Mouse (Mus musculus) spleen, postnatal 36 days (tissue): ENCODE measurements around the gene Ash1l.

Source experiments
- DNase-seq, 2 experiments: peaks; one replicate each; pipeline ENCODE4 v3.0.0; 2022; ENCODE audit warnings: low spot score in 2 of 2, mixed read lengths in 1 of 2

Gene Ash1l

DNA sequence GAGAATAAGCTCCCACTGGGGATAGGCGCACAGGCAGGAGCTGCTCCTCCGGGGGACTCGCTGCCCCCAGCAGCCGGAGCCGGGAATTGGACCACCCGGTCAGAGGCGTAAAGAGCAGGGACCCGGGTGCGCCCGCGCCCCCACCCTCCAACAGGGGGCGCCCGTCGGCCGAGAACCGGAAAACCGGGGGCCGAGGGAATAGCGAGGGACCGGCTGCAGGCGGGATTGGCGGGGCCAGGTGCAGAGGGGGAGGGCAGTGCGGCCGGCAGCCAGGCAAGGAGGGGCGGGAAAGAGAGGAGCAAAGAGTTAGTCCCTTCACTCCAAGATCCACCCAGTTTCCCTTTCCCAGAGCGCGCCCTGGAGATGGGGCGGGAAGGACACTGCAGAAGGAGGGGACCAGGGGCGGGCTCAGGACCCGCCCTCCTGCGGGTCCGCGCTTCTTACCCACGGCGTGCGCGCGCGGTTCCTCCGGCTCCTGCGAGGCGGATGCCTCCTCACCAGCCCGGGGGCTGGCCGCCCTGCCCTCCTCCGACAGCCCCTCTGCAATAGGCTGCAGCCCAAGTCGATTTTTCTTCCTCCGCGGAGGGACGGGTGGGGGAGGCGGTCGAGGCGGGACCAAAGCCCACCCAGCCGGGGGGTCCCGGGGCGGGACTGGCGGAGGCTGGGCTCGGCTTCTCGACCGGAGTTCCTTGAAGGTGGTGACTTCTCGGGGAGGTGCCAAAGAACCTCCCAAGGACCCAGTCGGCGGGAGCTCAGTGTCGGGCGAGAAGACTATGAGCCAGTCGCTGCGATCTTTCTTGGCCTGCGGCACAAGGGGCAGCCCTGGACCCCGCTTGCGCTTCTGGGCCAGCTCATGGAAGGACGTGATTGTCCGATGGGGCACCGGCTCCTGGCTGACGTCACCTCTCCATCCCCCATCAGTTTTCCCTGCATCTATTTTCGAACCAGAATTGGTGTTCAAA lies 140.6 kb downstream of the Ash1l start:
- peak; percentile 66 to 68 for DNase-seq

DNA sequence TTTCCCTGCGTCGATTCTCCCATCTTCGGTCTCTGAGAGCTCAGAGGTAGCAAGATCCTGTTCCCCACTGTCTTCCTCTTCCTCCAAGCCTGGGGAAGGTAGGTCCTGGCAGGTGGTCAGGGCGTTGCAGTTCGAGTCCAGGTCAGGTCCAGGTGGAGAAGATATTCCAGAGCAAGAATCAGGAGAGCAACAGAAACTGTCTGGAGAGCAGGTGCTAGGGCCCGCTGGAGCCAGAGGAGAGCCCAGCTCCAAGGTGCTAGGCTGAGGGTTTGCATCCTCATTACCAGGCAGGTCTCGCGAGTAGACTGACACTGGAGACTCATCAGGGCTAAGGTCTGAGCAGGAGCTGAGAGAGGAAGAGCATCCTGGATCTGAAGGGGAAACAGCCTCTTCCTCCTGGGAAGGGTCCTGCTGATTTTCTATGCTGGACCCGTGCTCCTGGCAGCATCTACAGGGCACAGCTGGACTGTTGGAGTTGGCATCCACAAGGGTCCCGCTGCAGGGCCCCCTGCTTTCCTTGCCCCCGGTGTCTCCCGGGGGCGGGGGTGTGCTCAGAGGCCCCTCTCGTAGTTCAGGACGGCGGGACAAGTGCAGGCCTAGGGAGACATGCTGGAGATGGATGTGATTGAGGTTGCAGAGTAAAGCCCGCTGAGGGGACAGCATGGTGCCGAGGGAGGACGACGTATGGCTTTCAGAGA lies 141.5 kb downstream of the Ash1l start:
- DNase-seq = no peak

DNA sequence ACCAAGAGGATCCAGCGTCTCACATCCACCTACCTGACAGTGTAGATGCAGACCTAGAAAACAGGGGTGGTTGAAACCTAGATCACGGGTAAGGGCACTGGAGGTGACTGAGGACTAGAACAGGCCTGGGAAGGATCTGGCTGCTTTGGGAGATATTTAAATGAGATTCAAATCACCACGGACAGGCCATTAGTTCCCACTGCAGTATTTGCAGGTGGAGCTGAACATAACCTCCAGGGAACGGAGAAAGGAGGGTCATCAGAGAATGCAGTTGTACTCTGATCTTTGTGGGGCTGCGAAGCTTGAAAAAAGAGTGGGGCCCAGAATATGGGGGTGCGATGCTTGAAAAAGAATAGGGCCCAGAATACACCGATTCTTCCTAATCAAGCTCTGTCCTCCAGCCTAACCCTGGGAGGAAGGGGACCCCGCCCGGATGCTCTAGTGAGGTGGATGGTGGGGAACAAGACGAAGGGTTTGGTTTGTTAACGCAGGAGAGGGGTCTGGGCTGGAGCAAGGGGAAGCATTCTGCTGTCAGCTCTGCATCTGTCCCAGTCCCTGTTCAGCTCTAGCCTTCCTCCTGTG lies 142.2 kb downstream of the Ash1l start:
- no peak for DNase-seq

DNA sequence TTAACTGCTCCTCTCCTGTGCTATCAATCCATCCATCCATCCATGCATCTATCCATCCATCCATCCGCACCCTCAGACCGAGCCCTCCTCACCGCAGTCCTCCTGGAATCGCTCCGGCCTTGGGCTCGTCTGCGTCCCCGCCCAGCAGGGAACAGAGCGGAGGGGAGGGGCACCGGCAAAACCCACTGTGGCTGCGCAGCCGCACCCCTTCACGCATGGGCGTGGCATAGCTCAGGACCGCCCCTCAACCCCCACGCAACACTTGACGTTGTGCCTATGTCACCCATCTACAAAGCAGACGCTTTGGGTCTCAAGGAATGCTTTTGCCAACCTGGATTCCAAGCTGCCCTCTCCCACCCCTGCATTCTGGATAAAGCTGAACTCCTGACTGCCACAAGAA lies 142.8 kb downstream of the Ash1l start, which contains the start of gene Rusc1:
Rusc1 (minus strand) TSS at position 137 of the 400 bp plus-strand sequence.
- peak; percentile 66 to 69 for DNase-seq

DNA sequence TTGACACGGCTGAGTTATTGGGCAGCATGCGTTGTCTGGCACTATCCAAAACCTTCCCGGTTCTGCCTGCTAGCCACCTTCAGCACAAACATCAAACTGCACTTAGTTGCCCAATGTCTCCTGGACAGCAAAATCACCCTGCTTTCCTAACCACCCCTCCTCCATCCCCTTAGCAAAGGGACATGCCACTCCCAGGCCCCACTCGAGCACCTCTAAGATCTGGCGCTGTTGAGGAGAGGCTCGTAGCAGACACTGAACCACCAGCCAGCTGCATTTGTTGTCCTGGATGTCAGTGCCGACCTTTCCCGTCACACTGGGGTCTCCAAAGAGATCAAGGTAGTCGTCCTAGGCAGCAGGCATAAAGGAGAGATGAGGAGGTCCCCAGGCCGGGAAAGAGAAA lies 143.6 kb downstream of the Ash1l start:
- no peak for DNase-seq

DNA sequence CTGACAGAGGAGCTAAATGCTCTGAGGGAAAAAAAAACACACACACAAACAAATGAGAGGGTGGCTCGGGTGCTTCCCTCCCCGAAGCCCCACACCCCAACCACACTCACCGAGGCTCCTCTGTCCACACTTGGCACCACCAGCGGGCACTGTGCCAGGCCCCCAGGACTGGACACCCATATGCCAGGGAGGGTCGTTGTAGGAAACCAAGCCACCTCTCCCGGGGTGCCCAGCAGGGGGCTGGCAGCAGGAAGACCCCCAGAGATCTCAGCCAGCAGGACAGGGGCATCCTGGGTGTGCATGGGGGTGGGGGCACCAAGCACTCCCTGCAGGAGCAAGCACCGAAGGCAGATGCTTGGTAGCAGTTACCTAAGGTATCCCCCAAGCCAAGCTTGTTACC lies 150.4 kb downstream of the Ash1l start, which contains the start of gene Gm43738:
Gm43738 (minus strand) TSS at position 289 of the 400 bp plus-strand sequence.
- DNase-seq = no peak

DNA sequence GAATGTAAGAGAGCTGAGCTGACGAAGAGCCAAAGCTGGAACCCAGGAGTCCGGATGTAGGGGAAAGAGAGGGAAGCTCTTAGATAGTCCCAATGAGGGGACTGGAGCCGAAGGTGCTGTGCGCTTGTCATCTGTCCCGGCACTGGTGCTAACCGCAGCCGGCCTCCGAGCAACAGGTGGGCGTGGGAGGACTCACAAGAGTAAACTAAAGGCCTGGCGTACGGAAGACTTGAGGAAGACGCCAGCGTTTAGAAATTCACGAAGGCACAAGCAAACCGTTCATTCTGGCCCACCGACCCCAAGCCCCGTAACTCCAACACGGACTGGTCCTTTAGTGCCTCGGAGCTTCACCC lies 151.0 kb downstream of the Ash1l start:
- peak in 1 of 2 experiments; percentile 16 for DNase-seq

DNA sequence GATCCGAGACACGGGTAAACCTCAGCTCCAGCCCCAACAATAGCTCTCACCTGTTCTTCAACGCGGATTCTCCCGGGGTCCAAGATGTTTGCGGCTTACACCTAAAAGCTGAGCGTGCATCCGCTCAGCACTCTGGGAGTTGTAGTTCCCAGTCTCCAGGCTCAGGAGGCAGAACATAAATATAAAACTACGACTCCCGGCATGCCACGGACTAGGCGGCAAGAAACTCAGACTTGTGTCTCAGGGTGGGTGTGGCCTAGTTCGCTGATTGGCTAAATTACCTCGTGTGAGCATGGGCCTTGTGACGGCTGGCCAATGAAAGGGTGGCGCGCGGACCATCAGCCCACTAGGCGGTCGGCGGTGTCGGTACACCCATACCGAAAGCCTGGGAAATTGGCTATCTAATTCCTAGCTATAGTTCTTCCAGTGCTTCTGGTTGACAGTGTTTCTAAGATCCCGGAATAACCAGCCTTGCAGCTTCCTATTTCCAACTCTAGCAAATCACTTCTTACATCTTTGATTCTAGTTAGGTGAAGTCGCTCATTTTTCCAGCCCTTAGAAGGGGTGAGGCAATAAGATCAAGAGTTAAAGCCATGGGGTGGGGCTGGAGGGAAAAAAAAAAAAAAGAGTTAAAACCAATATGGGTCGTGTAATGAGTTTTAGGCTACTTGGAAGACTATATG lies 151.5 kb downstream of the Ash1l start, which contains the start of gene Fdps:
Fdps (minus strand) TSS at position 148 of the 683 bp plus-strand sequence.
- DNase-seq = peak; percentile 97 to 98

DNA sequence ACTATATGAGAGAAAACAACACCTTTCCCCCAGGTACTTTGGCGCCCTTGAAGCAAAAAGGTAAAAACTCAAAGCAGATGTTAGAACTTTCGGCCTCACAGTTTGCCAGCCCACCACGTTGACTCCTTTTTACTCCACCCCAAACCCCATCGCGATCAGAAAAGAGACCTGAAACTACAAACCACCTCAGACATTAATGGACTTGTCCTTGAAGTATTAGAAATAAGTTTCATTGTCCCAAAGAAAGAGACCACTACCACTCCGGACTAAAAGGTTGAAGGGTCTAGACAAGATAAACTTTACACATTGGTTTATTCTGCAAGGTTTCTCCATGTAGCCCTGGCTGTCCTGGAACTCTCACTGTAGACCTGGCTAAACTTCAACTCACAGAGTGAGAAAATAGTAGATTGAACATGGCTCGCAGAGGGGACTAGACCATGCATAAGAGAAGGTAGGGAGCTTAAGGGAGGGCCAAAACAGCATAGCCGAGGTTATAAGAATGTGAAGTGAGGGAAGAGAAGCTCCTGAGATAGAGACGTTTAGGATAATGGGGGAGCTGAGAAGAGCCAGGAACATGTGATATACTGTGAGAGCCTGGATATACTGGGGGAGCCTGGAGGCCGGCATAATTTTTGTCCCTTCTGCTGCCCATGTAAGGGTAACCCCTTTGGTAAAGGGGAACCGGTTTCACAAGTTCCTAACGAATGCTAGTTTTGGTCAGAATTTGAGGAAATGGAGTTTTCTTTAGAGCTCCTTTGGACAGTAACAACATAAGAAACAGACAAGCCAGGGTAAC lies 152.3 kb downstream of the Ash1l start:
- no peak for DNase-seq

DNA sequence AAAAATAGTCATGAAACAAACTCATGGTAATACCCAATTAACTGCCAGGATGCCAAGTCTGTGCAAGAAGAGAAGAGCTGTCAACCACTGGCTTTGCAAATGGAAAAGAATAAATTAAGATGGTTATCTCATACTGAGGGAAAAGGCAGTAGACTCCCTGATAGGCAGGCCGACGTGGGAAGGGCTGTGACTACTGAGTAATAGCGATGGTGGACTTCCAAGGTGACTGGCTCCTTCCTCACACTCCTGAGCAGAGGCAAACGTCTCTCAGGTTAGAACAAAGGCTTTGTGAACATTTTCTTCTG lies 152.8 kb downstream of the Ash1l start:
- DNase-seq = no peak

DNA sequence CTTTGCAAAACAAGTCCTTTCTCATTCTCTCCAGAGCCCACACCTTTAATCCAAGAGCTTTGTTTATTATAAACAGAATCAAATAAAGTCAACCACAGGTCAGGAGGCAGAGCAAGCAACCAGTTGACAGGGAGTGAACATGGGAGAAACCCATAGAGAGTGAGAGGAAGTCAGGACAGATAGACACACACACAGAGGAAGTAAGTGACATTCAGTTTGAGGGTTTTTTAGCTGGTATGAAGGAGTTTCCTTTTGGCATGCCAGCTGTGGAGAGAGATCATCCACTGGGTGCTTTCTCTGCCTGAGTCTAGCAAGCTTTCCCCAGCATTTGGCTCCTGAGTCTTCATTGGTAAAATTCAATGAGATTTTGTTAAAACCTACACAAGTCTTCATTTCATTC lies 156.5 kb downstream of the Ash1l start:
- no peak for DNase-seq

DNA sequence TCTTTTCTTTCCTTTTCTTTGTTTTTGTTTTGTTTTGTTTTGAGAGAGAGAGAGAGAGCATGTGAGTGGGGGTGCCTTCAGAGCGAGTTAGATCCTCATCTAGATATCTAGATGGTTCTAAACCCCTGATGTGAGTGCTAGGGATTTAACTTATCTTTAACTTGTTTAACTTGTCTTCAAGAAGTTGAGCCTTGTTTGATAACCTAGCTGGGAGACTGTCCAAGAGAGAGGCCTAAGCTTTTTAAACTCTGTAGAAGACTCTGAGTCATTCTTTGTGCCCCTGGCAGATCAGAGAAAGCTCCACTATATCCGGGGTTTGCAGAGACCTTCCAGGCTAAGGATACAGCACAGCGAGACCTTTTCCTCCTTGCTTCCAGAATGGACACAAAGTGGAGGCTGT lies 157.1 kb downstream of the Ash1l start:
- no peak for DNase-seq

DNA sequence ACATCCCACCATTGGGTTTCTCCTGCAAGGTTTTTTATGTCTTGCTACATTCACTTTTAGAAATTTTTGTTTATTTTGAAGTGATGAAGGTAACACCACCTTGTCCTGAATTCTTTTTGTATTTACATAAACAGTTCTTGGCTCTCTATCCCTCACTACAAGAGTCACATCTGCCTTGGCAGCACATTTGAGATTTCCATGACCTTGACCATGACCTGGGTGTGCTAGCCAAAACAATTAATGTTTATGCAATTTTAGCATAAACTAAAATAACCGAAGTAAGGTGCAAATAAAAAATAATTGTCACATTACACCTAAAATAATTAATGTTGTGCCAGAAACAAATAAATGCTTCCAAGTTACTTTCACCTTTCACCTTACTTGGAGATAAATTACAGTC lies 157.7 kb downstream of the Ash1l start:
- DNase-seq = no peak

DNA sequence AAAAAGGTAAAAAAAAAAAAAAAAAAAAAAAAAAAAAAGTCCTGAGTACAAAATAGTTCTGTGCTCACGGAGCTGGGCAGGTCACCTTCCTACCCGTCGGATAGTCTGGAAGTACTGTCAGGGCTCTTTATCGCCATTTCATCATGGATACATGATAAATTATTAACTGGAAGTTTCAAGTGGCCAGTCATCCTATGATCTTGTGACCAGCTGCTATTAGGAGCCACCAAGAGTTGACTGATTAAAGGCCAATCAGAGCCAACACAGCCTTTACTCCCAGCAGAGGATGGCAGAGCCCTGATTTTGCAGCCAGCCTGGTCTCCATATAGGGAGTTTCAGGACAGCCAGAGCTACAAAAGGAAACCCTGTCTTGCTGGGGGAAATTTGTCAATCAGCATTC lies 162.6 kb downstream of the Ash1l start:
- no peak for DNase-seq

DNA sequence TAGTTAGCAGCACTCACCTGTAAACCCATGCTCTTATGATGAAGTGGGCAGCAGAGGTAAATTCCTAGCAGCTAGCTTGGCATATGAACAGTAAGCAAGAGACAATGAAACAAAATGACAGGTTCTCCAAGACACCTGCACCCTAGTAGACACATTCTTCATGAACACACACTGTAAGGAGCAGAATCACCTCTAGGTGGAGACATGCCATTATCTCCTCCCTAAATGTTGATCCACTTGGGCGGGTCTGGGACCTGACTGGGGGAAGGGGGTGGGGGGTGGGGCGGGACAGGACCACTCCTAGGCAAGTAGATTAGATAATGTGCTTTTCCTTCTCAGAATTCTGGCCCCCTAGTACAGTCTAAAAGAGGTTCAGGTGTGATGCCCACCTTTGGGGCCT lies 165.1 kb downstream of the Ash1l start:
- DNase-seq = peak in 1 of 2 experiments; percentile 45

DNA sequence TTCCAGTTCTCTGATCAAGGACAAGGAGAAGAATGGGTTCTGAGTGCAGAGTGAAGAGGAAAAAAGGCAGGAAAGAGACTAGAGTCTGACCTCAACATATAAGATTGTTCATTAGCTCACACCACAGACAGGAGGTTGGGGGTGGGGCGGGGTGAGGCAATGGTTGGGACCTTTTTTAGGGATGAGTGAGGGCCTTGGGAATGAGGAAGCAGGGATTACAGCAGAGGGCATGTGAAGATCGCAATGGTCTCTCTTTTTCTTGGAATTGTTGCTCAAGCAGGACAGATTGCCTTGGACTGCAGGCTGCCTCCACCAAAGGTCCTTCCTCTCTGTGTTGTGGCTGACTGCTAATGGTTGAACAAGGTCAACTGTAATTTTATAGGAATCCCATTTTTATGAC lies 172.9 kb downstream of the Ash1l start:
- no peak for DNase-seq

DNA sequence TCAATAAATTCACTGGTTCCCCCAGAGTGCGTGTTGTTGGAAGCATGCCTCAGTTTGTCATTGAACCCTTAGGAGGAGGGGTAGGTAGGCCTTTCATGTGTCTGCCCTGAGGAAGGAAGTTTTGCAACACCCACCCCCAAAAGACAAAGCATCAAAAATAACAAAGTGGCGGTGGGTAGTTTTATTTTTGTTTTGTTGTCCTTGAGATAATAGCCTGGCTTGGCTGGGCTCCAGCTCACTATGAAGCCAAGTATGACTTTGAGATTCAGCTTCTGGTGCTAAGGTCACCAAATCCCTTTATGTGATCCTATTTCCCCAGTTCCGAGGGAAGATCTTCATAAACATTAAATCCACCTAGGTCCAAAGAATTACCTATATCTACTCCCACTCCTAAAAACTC lies 173.8 kb downstream of the Ash1l start:
- no peak for DNase-seq

DNA sequence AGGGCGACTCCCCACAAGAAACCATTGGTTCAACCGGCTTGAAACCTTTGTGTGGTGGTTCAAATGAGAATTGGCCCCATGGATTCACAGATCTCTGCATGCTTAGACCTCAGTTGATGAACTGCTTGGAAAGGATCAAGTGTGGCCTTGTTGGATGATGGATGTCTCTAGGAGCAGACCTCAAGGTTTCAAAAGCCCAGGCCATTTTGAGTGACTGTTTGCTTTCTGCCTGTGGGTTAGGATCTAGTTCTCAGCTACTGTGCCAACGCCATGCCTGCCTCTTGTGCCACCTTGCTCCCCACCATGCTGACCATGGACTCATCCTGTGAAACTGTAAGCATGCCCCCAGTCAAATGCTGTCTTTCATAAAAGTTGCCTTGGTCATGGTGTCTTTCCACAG lies 175.6 kb downstream of the Ash1l start:
- DNase-seq = no peak
